Mouse (Mus musculus) naive thymus-derived CD4-positive, alpha-beta T cell, adult 2 months (primary cell): ENCODE measurements at regions not wholly inside any gene's neighbourhood (a gene's known extent, or its start where the extent isn't known, plus 50 kb on each side); places are given as distances from the start of the nearest gene placed in this dataset.

Experiments used
- DNase-seq: peaks from one replicate; pipeline ENCODE4 v3.0.0-alpha.2; 2011; ENCODE audit warnings: low read depth

DNA sequence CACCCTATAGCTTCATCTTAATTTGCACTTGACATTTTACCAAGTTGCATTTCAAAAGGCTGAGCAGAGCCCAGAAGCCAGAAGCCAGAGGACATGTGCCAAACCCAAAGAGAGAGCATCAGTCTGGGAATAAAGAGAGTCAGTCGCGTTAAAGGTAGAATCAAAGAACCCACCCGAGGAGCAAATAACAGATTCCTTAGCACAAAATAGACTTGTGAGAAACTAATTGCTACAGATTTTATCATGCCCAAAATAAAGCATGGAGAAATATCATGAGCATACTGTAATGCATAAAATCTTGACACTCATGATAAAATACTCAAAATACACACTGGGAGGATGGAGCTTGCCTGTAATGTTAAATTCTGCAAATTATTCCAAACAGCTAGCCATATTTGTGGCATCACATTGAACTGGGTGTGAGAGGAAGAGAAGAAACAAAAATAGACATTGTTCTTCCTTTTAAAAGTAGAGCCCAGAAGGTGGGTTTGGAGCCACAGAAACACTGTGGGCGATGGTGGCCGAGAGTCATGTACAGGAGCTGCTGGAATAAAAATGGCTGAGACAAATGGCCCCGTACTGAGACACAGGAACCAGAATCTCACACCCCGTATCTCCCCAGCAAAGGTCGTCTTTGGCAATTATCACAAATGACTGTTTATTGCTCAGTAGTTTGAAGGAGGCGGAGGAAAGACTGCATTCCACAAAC lies 317.2 kb downstream of the Klf6 start:
- DNase-seq = no peak

DNA sequence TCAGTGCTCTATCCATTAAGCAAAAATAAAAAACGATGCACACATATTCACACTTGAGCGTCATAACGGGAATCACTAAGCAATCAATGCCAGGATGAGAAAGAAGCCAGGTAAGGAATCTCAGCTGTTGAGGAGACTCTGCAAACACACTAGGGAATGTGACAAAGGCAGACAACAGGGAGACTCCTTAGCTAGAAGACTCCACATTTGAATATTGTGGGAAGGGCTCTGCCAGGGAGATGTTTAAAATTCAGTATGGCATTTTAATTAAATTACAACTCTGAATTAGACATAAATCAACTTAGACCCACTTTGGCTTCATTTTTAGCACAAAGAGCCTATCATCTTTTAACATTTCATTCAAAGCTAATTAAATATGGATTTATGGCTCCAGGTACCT lies 327.9 kb downstream of the Klf6 start:
- DNase-seq = no peak

DNA sequence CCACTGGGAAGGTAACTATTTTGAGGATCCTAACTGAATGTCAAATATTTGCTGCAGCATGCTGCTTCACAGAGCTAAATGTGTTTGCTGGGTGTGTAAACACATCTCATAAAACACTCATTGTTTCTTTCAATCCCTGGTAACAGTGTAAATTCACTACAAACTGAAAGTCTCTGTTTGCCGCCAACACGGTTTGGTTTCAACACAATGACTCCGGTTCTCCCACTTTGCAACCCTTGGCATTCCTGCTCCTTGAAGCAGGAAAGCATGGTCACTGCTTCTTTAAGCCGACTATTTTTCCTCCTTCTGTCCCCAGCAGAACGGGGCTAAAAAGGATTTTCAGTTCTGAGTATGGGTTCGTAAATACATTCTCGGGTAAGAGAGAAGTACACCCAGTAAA lies 328.3 kb downstream of the Klf6 start:
- DNase-seq = no peak

DNA sequence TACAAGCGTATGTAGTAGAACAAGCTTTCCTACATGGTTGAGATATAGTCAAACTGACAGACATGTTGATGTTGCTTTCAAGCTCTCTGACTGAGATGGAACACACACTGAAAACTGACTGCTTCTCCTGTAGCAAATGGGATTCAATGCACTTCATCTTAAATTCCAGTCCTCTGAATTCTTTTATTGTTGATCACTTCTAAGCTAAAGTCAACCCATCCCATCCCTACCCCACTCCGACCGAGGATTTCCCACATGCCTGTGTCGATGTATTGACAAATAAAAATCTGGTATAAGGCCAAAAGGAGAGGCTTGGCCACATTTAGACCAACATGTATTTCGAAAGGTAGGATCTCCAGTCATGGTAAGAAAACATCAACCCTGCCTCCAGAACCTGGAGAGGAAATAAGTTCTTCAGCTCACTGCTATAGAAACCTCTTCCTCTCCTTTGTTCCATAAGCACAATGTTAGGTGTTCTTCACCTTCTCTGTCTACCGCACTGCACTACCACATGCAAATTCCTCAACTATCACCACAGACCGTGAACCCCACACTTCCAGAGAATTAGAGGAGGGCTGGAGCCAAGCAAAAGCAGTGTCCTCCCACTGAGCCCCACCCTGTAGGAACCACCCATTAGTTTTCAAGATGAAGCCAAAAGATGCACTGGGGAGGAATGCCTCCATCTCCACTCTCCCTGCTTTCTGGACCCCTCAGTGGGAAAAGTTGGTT lies 330.1 kb downstream of the Klf6 start:
- DNase-seq = no peak

DNA sequence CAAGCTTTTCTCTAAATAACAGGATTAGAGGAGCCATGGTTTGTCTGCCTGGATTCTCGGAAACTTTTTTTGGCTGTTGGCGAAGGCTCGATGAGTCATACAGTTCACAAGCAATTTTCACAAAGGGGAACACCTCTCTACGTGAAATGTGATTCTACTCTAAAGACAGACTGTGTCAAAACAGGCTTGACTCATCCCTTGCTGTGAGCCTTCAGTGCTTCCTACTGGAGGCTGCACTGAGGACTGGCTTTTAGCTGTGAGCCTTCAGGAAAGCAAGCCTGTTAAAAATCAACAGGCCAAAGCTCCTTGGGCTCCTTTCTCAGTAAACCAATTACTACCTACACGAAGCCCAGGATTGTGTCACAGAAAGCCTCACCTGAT lies 330.6 kb downstream of the Klf6 start:
- no peak for DNase-seq

DNA sequence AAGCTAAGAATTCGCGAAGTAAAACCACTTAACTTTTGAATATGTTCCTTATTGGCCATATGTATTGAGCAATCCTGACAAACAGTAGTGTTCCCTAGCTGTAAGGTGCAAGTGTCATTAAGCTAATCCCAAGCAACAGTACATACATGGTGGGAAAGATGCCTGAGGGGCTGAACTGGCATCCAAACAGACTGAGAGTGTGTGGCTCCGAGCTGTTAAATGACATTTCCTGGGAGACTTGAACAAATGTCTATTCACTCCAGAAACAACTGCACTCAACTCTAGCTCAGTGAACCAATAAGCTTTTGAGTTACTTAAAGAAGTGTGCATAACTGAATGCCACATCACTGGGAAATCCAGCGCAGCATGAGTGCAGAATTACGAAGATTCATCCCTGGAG lies 335.4 kb downstream of the Klf6 start:
- no peak for DNase-seq

DNA sequence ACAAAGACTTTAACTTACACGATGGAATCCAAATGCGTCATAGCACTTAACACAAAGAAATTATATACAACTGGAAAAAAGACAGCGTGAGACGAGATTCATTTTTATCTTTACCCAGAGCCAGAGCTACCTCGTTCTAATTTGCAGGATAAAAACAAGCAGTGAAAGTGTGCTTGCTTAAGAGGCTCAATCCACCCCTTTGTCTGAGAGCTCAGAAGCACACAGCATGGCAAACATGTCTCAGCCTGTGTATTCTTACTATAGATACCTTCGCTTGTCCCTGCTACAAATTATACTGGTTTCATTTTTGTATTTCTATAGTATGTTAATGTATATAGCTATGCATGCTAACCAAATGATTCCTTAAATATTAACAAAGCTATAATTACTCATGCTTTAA lies 337.8 kb downstream of the Klf6 start:
- DNase-seq = no peak

DNA sequence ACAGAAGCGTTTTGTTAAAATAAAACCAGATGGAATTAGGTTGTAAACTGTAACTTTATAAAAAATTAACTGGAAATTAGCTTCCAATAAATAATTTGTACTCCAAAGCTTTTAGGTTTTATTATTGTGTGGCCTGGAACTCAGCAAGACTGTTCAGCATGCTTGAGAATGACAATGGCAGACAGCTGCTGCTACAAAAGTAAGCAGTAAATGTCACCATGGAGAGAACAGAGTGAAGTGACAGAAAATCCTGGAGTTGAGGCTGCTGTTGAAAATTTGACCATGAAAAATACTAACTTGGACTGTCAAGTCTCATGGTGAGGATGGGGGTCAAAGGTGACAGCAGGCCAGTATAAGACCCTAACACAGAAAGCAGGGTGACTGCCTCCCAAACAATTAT lies 340.2 kb downstream of the Klf6 start:
- DNase-seq = no peak

DNA sequence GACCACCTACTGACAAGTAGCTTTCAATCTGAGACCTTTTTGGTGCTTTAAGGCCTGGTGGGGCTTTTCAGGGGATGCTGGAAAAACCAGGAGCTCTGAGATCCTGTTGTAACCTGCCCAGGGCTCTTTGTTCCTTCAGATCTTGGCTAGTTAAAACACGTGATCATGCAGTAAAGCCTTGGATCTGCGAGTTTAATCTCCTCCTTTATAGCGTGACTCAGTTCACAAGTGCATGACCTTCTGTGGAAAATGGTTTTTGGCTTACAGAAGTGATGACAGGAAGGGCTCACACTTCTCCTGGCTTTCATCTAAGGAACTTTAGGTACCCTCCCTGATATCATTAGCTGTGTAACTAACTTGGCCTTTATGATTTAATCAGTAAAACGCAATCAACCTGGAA lies 343.1 kb upstream of the Pitrm1 start:
- no peak for DNase-seq

DNA sequence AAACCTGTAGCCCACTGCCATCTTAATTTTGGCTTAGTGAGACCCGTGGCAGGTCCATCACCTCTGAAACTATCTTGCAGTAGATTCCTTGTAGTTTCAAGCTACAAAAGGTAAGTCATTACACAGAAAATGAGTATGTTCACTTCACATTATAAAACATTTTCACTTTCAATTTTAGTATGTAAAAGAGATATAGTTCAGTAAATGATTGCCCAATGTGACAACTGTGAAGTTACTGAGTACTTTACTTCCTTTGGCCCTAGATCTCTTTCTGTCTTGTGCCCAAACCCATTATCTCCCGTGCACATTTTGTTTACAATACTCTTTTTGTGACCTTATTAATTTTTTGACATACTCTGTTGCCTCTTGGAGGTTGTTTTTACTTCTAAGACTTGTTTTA lies 335.4 kb upstream of the Pitrm1 start:
- no peak for DNase-seq

DNA sequence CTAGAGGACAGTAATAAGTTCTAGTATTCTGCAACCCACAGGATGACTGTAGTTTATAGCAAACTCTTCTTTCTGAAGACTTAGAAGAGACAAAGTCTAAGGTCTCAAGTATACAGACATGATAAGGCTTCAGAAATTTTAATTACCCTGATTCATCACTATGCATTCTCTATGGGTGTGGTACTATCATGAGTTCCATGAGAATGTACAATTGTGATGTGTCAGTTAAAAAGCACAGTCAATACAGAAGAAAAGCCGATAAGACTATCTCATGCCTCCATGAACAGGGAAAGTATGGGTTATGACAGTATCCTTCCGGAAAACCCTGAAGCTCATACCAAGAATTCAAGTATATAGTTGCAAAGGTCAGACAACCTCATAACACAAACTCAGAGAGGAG lies 333.8 kb upstream of the Pitrm1 start:
- DNase-seq = no peak

DNA sequence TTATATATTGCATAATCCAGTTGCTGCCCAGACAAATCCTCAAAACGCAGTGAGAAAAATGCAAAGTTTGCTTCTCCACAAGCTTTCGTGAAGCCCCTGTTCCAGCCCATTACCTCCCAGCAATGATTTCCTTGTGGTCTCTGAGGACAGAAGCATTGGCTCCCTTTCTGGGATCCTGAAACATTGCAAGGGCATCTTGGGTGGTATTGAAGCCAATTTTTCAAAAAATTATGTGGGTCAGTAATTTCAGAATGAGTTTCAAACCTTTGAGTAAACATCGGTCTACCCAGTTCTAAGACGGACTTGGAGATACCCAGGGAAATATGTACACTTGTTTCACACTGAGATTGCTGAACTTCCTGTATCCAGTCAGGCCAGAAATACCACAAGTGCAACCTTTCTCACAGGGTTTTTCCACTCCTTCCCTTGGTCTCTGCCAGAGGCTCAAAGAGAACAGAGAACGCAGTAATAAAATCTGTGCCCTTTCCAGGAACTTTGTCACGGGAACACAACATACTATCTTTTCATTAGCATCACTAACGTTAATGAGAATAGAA lies 321.8 kb upstream of the Pitrm1 start:
- DNase-seq = no peak

DNA sequence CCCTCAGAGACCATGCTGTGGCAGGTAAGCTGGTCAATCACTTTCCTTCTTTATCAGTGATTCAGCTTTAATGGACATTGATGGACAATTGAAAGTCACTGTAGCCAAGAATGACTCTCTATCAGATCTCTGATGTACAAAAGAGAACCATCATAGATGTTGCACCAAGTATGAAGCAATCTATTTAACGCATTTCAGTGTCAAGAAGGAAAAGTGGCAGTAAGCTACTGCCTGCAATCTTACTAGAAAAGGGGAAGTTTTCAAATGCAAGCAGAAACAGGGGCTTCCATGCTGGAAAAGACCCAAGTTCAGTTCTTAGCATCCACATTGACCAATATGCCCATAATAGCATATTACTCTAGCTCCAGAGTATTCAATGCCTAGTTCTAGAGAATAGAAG lies 319.7 kb upstream of the Pitrm1 start:
- no peak for DNase-seq

DNA sequence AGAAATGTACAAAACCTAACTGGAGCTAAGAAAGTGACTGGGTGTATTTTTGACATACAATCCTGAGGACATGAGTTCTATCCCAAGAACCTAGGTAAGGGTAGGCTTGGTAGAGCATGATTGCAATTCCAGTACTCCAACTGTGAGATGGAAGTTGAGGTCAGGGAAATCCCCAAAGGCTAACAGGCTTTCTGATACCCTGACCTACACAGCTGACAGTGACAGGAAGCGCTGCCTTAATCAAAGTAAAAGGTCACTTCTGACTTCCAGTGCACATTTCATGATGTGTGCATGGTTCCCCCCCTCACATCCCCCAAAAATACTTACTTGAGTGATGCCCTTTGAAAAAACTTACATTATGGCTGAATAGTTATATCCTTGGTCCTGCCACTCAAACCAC lies 312.6 kb upstream of the Pitrm1 start:
- DNase-seq = no peak

DNA sequence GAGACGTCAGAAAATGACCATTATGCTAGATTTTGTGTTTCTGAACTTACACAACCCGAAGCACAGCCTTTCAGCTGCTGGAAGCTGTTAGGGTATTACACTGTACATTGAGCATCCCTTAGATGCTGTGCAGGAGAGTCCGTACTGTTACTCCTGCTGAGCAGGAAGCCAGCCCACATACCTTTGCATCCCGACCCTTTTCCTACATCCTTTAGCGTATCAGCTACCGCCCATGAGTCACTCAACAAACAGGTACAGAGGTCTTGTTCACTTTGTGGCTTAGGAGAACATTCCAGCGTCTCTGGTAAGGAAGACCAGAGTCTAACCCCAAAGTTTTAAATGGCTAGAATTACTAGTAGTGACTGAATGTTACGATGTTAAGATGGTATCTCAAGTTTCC lies 311.4 kb upstream of the Pitrm1 start:
- no peak for DNase-seq

DNA sequence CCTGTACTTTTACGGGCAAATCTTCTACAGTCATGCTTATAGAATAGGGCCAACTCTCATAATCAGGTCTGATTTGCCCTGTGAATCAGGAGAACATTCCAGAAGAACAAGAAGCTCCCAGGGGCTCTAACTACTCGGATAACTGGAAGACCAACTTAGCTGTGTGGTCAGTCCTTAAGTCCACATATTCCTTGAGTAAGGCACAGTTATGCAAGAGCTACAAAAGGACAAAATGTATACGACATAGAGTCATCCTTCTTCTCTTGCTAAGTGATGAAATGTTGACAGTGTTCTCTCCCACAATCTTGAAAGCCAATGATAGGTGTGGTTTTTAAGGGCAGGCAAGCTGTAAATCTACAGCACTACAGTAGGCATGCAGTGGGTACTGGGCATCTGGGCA lies 310.7 kb upstream of the Pitrm1 start:
- no peak for DNase-seq

DNA sequence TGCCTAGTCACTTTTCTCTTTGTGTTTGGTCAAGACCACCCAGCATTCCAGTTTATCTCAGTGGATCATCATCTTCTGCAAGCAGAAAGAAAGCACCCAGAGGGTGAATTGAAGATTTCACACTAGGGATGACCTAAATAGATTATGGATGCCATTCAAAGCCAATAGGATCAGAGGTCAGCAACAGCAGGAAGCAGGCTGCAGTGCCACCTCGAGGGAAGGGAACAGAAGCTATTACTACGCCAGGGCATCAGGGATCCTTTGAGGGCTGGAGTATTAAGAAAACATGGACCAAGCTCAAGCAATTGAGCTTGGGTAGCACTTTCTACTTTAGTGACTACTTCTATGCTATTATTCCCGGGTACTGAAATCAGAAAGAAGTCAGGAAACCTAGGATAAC lies 307.1 kb upstream of the Pitrm1 start:
- DNase-seq = no peak

DNA sequence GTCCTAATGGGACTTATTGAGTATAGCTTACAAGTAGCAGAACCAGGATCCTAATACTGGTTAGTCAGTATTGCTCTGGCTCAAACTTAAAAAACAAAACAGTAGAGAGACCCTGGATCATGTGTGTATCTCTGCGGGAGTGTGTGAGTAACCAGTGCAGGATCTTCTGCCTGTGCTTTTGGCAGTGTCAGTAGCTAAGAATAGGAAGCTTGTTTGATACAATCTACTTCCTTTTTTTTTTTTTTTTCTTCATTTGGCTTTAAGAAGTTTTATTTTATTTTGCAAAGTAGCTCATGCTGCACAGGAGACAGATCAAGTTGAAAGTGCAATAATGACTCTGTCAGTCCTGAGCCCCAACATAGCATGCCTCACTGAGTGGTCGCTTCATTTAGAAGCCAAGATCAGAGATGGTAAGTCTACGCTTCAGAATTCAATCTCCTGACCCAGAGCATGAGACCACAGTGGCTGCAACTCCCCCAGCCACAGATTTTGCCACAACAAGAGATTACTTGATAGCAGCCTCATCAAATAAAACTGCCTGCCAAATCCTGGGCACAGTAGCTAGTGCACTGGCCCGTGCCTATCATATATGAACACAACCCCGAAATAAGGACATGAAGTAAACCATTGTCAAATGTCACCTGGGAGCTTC lies 306.4 kb upstream of the Pitrm1 start:
- no peak for DNase-seq

DNA sequence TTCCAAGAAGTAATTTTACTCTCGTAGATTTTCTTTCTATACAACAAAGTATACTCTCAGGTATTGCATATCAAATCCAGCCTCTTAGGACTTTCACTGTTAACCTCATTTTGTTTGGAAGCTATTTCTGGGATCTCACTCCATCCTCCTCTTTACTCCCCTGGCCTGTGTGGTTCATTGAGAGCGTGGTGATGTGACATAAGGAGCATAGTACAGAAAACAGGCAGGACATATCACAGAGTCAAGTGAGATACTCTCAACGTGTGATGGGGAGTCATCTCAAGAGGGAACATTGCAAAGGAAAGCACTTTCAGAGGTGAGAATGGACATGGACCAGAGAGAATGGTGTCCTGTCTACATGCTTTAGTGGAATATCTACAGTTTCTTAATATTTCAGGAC lies 297.8 kb upstream of the Pitrm1 start:
- DNase-seq = no peak

DNA sequence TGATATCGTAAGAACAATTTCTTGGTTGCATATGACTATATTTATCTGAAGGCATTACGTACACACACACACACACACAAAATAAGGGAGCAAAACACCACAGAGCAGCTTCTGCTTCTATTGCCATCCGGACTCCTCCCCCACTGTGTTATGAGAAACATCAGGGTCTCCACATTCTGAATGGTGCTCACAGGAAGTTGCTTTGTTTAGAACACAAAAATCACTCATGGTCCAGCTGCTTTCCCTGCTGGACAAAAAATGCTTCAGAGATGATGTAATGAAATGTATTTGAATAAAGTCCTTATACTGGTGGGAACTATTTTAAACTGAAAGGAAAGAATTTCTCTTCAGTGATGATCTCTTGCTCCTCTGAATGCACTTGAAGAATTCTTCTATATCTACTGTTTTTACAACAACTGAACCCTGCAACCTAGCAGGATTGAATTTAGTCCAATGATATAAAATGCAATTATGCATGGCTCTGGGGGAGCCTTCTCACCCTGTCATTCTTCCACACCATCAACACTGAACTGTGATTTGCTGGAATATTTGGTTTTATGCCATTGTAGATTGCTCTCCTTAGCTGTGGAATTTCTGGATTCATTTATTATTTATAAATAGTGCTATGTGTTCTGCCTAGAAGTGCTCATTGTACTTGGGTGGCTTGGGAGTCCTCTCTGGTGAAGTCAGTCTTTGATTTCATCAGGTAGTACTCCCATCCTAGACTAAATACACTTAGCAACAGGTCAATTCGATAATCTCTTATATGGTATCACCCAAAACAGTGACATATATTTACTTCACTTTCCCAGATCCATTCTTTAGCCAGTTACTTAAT lies 296.7 kb upstream of the Pitrm1 start:
- DNase-seq = no peak

DNA sequence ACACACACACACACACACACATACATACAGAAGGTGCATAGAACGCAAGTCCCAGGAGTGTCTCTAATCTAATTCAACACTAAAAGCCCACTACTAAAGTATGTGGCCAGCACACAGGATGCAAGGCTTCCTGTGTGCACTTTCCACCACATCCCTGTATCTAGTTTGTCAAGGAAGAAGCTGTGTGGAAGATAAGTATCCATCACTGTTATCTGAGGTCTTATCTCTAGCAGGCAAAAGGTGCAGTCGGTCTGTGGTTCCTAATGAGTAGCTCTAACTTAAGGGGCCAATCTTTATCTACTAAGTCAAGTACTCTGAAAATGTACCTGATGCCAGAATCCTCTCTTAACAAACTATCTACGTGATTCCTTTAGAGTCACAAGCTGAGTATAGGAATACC lies 295.8 kb upstream of the Pitrm1 start:
- no peak for DNase-seq

DNA sequence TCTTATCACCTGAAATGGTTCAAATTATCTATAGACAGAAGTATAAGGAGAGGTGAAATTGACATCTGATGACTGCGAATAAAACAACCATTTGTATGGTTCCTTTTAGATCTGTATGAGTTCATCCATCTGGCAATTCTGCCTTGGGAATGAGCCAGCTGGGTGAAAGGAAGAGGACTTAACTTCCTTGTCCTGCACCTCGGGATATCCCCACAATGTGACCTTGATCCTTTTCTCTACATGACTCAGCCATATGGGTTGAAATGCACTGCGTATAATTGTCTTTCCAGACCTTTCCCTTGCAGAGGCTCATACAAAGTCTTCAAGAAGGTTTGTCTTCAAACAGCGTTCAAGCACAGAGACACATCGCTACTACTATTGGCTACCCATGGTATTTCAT lies 292.6 kb upstream of the Pitrm1 start:
- no peak for DNase-seq
